Mouse (Mus musculus): Measurements from ENCODE around the gene Atp5j2.

GRCm38 (mm10) chr5:145165184-145165583 is 26.7 kb downstream of the Atp5j2 start:
- TF ChIP-seq POLR2A (IDR thresholded peaks at IDR 0.05; ENCODE audit: insufficient read depth, low read depth, low read length) (no peak), CTCF (IDR thresholded peaks at IDR 0.05) (no peak)
